Mouse (Mus musculus): ENCODE results near the gene Kcnb1.

Gene Kcnb1

DNA sequence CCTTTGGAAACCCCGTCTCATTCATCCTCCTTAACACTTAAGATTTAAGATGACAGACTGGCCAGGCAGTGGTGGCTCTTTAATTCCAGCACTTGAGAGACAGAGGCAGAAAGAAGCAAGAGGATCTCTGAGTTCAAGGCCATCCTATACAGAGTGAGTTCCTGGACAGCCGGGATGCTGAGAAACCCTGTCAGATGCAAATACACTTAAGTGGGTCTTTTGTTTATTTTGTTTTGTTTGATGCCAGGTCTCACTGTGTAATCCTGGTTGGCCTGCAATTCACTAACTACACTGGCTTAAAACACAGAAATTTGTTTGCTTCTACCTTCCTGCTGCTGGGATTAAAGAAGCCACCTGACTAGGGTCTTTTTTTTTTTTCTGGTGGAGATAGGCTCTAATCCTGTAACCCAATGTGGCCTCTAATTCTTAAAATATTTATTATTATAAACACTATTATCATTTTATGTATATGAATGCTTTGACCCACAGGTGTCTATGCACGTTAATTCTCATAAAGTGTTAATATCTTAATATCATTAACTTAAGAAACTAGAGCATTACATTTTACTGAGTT lies 131.1 kb downstream of the Kcnb1 start:
- DNase-seq = no peak

DNA sequence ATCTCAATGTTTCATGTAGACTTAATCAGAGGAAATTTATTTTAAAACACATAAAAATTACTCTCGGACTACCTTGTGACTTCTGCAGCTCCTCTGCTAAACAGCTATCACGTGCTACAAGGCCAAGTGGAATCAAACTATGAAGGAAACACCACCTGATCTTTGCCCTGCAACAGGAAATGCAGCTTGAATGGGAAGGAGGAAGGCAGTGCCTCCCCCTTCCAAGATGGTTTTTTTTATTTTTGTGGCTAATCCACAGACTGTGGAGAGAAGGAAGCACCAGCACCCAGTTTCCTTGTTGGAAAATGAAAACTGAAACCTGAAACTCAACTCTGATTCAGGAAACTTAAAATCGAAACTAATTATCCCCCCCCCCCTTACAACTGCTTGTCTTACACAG lies 131.8 kb downstream of the Kcnb1 start:
- DNase-seq = no peak

DNA sequence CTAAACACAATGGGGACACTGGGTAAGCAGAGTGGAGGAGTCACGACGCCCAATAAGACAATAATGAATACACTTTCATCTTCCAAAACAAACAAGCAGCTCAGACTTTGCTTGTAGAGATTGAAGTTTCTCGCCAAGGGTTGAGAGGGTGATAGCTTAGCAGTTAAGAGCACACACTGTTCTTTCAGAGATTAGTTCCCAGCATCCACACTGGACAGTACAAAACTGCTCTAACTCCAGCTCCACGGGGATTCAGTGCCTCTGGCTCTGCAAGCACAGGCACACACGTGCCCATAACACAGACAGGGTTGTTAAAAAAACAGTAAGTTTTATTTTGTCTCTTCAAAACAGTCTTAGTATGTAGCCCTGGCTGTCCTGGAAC lies 133.0 kb downstream of the Kcnb1 start:
- no peak for DNase-seq

DNA sequence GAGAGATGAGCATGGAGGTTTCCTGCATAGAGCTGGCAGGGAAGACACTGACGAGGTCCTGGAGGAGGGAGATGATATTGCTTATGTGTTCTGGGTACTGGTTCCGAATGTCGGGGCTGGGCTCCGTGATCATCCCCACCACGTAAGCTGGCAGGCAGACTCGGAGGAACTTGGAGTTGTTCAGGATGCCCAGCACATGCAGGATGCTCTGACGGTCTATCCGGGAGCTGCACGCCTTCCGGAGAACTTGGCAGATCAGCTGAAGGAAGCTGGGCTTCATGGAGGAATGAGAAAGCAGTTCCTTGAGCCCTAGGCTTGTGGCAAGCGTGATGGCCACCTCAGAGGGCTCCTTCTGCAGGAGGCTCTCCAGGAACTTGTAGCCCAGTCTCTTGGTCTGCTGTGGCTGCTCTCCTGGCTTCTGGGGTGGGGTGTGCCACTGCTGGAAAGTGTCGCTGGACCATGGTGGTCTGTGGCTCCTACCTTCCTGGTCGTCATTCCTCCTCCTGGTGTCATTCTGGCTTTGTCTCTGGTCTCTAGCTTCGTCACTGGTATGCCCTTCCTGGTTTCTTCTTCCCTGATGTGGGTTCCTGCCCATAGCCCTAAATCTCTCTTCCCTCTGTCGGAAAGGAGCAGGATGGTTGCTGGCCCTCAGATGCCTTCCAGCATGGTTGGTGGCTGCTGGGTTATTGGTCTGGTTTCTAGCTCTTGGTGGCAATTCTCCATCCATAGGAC lies 133.6 kb downstream of the Kcnb1 start:
- no peak for DNase-seq

DNA sequence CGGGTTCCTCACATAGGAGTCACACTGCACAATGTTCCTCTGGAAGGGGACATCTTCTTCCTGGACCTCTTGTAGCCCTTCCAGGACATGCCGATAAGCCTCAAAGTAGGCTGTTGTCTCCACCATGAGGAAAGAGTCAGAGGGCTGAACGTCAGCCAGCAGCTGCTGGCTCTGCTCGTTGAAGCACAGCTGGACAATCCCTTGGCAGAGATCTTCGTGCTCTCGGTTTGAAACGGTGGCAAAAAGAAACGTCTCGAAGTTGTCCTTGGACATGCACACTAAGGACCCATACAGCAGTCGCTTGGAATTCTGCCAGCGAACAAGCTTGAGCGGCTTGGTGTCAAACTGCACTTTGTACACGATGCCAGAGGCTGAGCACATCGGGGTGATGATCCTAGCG lies 134.6 kb downstream of the Kcnb1 start:
- no peak for DNase-seq

DNA sequence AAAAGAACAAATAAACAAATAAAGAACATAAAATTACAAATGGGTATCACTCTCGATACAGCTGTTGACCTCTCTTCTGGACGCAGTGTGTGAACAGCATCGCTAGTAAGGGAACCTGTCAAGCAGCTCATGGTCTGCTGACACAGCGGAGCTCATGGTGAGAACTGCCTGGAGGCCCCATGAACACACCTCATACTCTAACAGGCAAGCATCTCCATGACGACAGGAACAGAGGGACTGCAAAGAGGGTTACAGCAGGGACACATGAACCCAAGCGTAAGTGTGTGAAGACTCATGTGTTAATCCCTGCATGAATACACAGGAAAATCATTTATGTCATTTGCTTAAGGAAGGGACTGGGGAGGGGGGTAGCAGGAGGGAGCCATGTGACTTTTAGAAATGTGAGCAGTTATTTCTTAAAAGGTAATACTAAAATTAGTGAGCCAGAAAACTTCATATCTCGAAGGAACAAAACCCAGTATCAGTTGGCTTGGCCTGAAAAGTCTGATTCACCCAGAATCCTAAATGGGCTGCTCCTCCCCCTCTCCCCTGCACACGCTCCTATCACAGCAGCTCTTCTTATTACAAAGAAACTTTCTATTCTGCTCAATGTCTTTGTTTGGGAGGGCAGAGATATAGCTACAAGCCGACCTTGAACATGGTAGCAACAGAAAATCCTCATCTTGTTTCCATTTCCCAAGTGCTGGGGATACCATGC lies 136.7 kb downstream of the Kcnb1 start:
- no peak for DNase-seq

DNA sequence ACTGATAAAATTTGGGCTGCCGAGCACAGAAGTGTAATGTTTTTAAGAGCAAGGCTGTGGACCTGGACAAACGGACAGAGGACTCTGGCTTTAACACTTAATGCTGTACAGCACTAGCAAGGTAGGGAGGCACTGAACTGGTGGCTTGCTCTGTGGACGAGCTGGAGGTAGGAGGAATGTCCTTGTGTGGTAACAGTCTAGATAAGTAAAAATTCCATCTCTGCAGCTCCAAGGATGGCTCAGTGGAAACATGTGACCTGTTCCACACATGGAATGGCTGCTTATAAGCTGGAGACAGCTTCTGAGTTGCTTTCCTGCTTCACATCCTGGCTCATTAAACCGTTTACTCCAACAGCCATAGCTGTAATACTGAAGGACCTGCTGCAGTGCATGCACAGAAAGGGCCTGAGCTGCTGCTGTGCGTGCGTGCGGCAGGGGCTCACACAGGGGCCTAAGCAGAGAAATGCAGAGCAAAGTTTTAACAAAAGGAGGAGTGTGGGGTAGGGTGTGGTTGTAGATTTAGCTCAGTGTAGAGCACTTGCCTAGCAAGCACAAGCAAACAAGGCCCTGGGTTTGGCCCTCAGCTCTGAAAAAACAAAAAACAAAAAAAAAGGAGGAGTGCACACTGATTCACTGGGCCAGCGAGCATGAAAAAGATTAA lies 141.1 kb downstream of the Kcnb1 start:
- no peak for DNase-seq

DNA sequence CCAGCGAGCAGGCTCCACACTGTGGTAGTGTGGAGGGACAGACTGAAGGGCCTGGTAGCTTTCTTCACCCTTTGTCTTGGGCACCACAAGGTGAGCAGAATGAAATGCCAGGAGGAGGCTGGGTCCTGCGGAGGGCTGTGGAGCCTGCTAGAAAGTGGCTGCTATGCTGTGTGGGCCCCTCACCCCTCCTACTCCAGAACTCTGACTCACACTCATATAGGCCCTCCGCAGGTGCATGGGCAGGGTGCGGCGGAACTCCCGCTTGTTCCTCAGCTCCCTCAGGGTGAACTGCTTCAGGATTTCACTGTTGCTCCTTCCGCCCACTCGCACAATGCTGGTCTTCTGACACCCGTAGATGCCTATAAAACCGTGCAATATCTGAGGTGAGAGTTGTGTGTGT lies 141.7 kb downstream of the Kcnb1 start:
- no peak for DNase-seq

All from right cerebral cortex, adult 18-20 months (tissue).